Mouse (Mus musculus): Measurements from ENCODE around the gene Mga.

GRCm38 (mm10) chr2:119995391-119996281 is 98.6 kb downstream of the Mga start:
- TF ChIP-seq CTCF (IDR thresholded peaks at IDR 0.05) (no peak), EP300 (IDR thresholded peaks at IDR 0.05) (no peak)
